Mouse (Mus musculus) MEL (cell line): Measurements from ENCODE around the gene Pqbp1. TPM values are rescaled to one million over a fixed set of nuclear protein-coding genes. Genes with fewer than 3 reads are reported as not detected.

Experiments used
- DNase-seq: peaks from one replicate; pipeline ENCODE4 v3.0.0; 2011; ENCODE audit warnings: low read depth, low spot score
- H3K27ac ChIP-seq: 2 replicates; pipeline ENCODE4 v1.5.1; 2012; ENCODE audit warnings: low read depth, mild to moderate bottlenecking, control low read depth, low read length, moderate library complexity; ENCODE audit not compliant: control insufficient read depth
- H3K27me3 ChIP-seq, 2 experiments: fragments of 150-350 bp in 1 of 2; sonication (generic) in 1 of 2; 2 replicates each; pipeline ENCODE4 v1.6.1; 2012; ENCODE audit warnings: low read length in 2 of 2, mild to moderate bottlenecking in 2 of 2, improper control_type of control experiment in 1 of 2, moderate library complexity in 1 of 2; ENCODE audit not compliant: insufficient read depth in 2 of 2, control insufficient read depth in 1 of 2
- H3K36me3 ChIP-seq, 2 experiments: 2 replicates each; pipeline ENCODE4 v1.6.1; 2012 to 2014; ENCODE audit warnings: low read length in 2 of 2, improper control_type of control experiment in 1 of 2, inconsistent platforms in 1 of 2, mild to moderate bottlenecking in 1 of 2; ENCODE audit not compliant: insufficient read depth in 2 of 2, control insufficient read depth in 1 of 2
- H3K4me1 ChIP-seq, 2 experiments: fragments of 150-350 bp in 1 of 2; sonication (generic) in 1 of 2; 2 replicates each; pipeline ENCODE4 v1.6.1; 2012; ENCODE audit warnings: low read length in 2 of 2, improper control_type of control experiment in 1 of 2, mild to moderate bottlenecking in 1 of 2; ENCODE audit not compliant: insufficient read depth in 2 of 2, control insufficient read depth in 1 of 2
- H3K4me3 ChIP-seq, 2 experiments: fragments of 150-350 bp in 1 of 2; sonication (generic) in 1 of 2; 2 replicates each; pipeline ENCODE4 v1.5.1; 2012; ENCODE audit warnings: low read depth in 2 of 2, low read length in 2 of 2, mild to moderate bottlenecking in 2 of 2, moderate library complexity in 2 of 2, control low read depth in 1 of 2, improper control_type of control experiment in 1 of 2; ENCODE audit not compliant: control insufficient read depth in 1 of 2, insufficient read depth in 1 of 2
- H3K79me2 ChIP-seq: 2 replicates; pipeline ENCODE4 v1.6.1; 2012; ENCODE audit warnings: mild to moderate bottlenecking, low read length, moderate library complexity; ENCODE audit not compliant: control insufficient read depth, poor library complexity, insufficient read depth
- H3K9ac ChIP-seq: 2 replicates; pipeline ENCODE4 v1.6.1; 2012; ENCODE audit warnings: low read depth, mild to moderate bottlenecking, control low read depth, low read length, moderate library complexity; ENCODE audit not compliant: control insufficient read depth, poor library complexity, severe bottlenecking
- H3K9me3 ChIP-seq: fragments of 150-350 bp; sonication (generic); replicated peaks from 2 replicates; pipeline ENCODE4 v1.6.1; 2012; ENCODE audit warnings: mild to moderate bottlenecking, low read length, improper control_type of control experiment, moderate library complexity; ENCODE audit not compliant: insufficient read depth
- CTCF ChIP-seq, 3 experiments: IDR thresholded peaks in 2 of 3; conservative IDR thresholded peaks in 1 of 3; 2 replicates each; pipeline ENCODE4 v1.5.1; 2011 to 2012; ENCODE audit warnings: low read length in 3 of 3, low read depth in 2 of 3, mild to moderate bottlenecking in 2 of 3, improper control_type of control experiment in 1 of 3, inconsistent platforms in 1 of 3, mixed read lengths in 1 of 3, moderate library complexity in 1 of 3; ENCODE audit not compliant: control insufficient read depth in 1 of 3, insufficient read depth in 1 of 3, poor library complexity in 1 of 3, severe bottlenecking in 1 of 3
- E2F4 ChIP-seq: IDR thresholded peaks from 2 replicates; pipeline ENCODE4 v1.6.1; 2011; ENCODE audit warnings: low read depth, low read length, improper control_type of control experiment, borderline replicate concordance
- ELF1 ChIP-seq: IDR thresholded peaks from 2 replicates; pipeline ENCODE4 v1.6.1; 2014; ENCODE audit warnings: low read depth, mild to moderate bottlenecking, inconsistent platforms, low read length, improper control_type of control experiment, moderate library complexity
- GATA1 ChIP-seq: IDR thresholded peaks from 2 replicates; pipeline ENCODE4 v1.6.1; 2011; ENCODE audit warnings: low read depth, low read length, improper control_type of control experiment
- HCFC1 ChIP-seq: IDR thresholded peaks from 2 replicates; pipeline ENCODE4 v1.6.1; 2012; ENCODE audit warnings: low read depth, mild to moderate bottlenecking, inconsistent platforms, low read length, improper control_type of control experiment, moderate library complexity
- KAT2A ChIP-seq: conservative IDR thresholded peaks from 2 replicates; pipeline ENCODE4 v1.6.1; 2012; ENCODE audit warnings: low read depth, low read length, improper control_type of control experiment, inconsistent platforms
- MAX ChIP-seq: IDR thresholded peaks from 2 replicates; pipeline ENCODE4 v1.6.1; 2011; ENCODE audit warnings: low read length, improper control_type of control experiment
- MEF2A ChIP-seq: IDR thresholded peaks from 2 replicates; pipeline ENCODE4 v1.6.1; 2014; ENCODE audit warnings: low read depth, mild to moderate bottlenecking, inconsistent platforms, low read length, improper control_type of control experiment; ENCODE audit not compliant: poor library complexity, insufficient replicate concordance, severe bottlenecking; ENCODE audit errors: extremely low read depth
- MXI1 ChIP-seq: IDR thresholded peaks from 2 replicates; pipeline ENCODE4 v1.6.1; 2011; ENCODE audit warnings: mild to moderate bottlenecking, low read depth, low read length, improper control_type of control experiment
- RAD21 ChIP-seq: IDR thresholded peaks from 2 replicates; pipeline ENCODE4 v1.6.1; 2011; ENCODE audit warnings: mild to moderate bottlenecking, low read depth, low read length, improper control_type of control experiment
- SIN3A ChIP-seq: IDR thresholded peaks from 2 replicates; pipeline ENCODE4 v1.6.1; 2012; ENCODE audit warnings: low read length, improper control_type of control experiment, inconsistent platforms
- TAL1 ChIP-seq: IDR thresholded peaks from 2 replicates; pipeline ENCODE4 v1.6.1; 2012; ENCODE audit warnings: mild to moderate bottlenecking, inconsistent platforms, low read length, moderate library complexity, mixed read lengths
- USF2 ChIP-seq, 2 experiments: IDR thresholded peaks; 2 replicates each; pipeline ENCODE4 v1.6.1; 2011 to 2012; ENCODE audit warnings: improper control_type of control experiment in 2 of 2, low read length in 2 of 2, borderline replicate concordance in 1 of 2, inconsistent platforms in 1 of 2, low read depth in 1 of 2, mild to moderate bottlenecking in 1 of 2; ENCODE audit not compliant: insufficient read depth in 1 of 2
- ZNF384 ChIP-seq: IDR thresholded peaks from 2 replicates; pipeline ENCODE4 v1.6.1; 2012; ENCODE audit warnings: low read depth, mild to moderate bottlenecking, inconsistent platforms, low read length, improper control_type of control experiment
- polyA plus RNA-seq, 2 experiments: library from polyadenylated mRNA; stranded (reverse) in 1 of 2; unstranded in 1 of 2; fragments of >175 nt in 1 of 2; fragments of >200 nt in 1 of 2; gene quantifications; 2 replicates each; pipeline versions ENCODE4 v1.2.1 to v1.2.4; 2012; ENCODE audit warnings: low replicate concordance in 2 of 2, low read depth in 1 of 2; ENCODE audit not compliant: insufficient read length in 2 of 2, insufficient read depth in 1 of 2, missing spikeins in 1 of 2
- total RNA-seq: library from RNA; depleted of rRNA; stranded (reverse); fragments of 300-350 nt; gene quantifications from 2 replicates; pipeline ENCODE4 v1.2.3, GENCODE M21; 2012

The Pqbp1 gene
- total and polyA plus RNA-seq, 3 experiments, result 204 to 283 TPM; not detected in 1

DNA sequence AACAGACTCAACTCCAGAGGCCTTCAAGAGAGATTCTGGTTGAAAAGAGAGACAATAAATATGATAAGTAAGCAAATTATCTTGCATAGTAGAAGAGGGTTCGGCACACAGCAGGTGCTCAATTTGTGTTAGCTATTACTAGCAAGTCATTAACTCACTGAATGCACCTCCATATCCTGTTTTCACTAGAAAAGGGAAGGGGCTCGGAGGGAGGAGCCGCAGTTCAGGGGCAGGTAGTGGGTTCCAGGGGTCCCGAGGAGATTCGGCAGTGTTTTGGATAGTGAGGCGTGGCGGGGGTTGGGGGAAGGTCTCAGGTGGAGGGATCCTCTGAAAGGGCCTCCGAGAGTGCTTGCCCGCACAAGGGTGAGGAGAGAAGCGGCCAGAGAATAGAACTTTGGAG, 28.0 kb upstream of the Pqbp1 start:
- no peaks in the 10 kb centered on the region for H3K36me3 ChIP-seq
- TF ChIP-seq GATA1 (no peak), SIN3A (no peak), MAX (no peak), TAL1 (no peak), KAT2A (no peak), ZNF384 (no peak)
- DNase-seq, result no peak
- H3K79me2 ChIP-seq, result no peaks in the 10 kb centered on the region
- H3K9ac ChIP-seq, result no peak overlapping the region
- H3K4me3 ChIP-seq, result no peak overlapping the region
- peaks cover 0 to 2% of the 10 kb centered on the region in 2 experiments; a peak in 3 of 4 replicates for H3K27me3 ChIP-seq
- no peaks in the 10 kb centered on the region for H3K4me1 ChIP-seq
- H3K9me3 ChIP-seq, result no peaks in the 10 kb centered on the region
- no peak overlapping the region for H3K27ac ChIP-seq

DNA sequence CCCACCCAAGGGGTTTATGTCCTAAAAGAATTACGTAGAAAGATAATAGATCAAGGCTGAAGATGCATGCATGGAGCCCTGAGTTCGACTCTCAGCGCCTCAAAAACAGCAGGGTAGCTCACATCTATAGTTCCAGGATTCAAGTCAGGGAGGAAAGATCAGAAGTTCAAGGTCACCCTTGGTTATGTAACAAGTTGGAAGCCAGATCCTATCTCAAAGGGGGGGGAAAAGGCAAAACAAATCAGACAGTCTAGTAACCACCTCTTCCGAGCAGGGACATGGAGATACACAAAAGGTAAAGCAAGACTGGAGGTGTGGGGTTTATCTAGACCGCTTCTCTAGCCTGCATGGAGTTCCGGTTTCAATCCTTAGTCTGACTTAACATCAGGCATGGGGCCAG, 27.2 kb upstream of the Pqbp1 start:
- no peaks in the 10 kb centered on the region for H3K4me1 ChIP-seq
- TF ChIP-seq ELF1, result no peak
- H3K4me3 ChIP-seq, result no peak overlapping the region
- no peak overlapping the region for H3K9ac ChIP-seq
- no peaks in the 10 kb centered on the region for H3K36me3 ChIP-seq
- no peaks in the 10 kb centered on the region for H3K9me3 ChIP-seq
- no peaks in the 10 kb centered on the region for H3K79me2 ChIP-seq
- no peak for DNase-seq
- no peak overlapping the region for H3K27ac ChIP-seq
- peaks cover 0 to 2% of the 10 kb centered on the region in 2 experiments; a peak in 3 of 4 replicates for H3K27me3 ChIP-seq

DNA sequence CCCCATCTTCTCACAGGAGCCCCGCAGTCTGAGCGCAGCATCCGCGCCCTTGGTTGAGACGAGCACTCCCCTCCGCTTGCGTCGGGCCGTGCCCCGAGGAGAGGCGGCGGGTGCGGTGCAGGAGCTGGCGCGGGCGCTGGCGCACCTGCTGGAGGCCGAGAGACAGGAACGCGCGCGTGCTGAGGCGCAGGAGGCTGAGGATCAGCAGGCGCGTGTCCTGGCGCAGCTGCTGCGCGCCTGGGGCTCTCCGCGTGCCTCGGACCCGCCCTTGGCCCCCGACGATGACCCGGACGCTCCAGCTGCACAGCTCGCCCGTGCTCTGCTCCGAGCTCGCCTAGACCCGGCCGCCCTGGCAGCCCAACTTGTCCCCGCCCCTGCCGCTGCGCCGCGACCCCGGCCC, 23.0 kb upstream of the Pqbp1 start:
- Histone ChIP-seq H3K79me2 (no peaks in the 10 kb centered on the region), H3K27ac (no peak overlapping the region), H3K4me3 (no peak overlapping the region), H3K9me3 (no peaks in the 10 kb centered on the region), H3K9ac (no peak overlapping the region), H3K36me3 (peaks cover 0 to 2% of the 10 kb centered on the region in 2 experiments; a peak in 1 of 4 replicates), H3K27me3 (peaks cover 0 to 2% of the 10 kb centered on the region in 2 experiments; a peak in 3 of 4 replicates), H3K4me1 (no peaks in the 10 kb centered on the region)
- TF ChIP-seq MXI1 (no peak), CTCF (IDR thresholded peaks at IDR 0.05 in 2 of 3, conservative IDR thresholded peaks at IDR 0.05 in 1 of 3; ENCODE audit: control insufficient read depth in 1 of 3, insufficient read depth in 1 of 3, low read depth in 2 of 3, low read length in 3 of 3, poor library complexity in 1 of 3, severe bottlenecking in 1 of 3) (no peak), RAD21 (no peak), E2F4 (no peak), MEF2A (no peak), HCFC1 (no peak), USF2 (IDR thresholded peaks at IDR 0.05; ENCODE audit: borderline replicate concordance in 1 of 2, insufficient read depth in 1 of 2, low read depth in 1 of 2, low read length in 2 of 2) (no peak)
- no peak for DNase-seq
